Mouse (Mus musculus): ENCODE measurements around the gene Cped1. TPM values are rescaled to one million over a fixed set of nuclear protein-coding genes. Genes with fewer than 3 reads are reported as not detected.

Gene Cped1
- total and polyA plus RNA-seq, 3 experiments = not detected

- TF ChIP-seq TBP (IDR thresholded peaks at IDR 0.05; ENCODE audit: low read depth, low read length) = no peak
- no peak for TF ChIP-seq JUND (IDR thresholded peaks at IDR 0.05; ENCODE audit: low read depth, low read length)
- no peak for TF ChIP-seq TCF12 (IDR thresholded peaks at IDR 0.05; ENCODE audit: low read depth, low read length)
- no peak for TF ChIP-seq MAX (IDR thresholded peaks at IDR 0.05; ENCODE audit: low read length)
- no peak for TF ChIP-seq MAZ (IDR thresholded peaks at IDR 0.05; ENCODE audit: low read depth, low read length)
- TF ChIP-seq NRF1 (IDR thresholded peaks at IDR 0.05; ENCODE audit: insufficient read depth, low read depth, low read length, poor library complexity, severe bottlenecking) = no peak
- TF ChIP-seq E2F4 (IDR thresholded peaks at IDR 0.05; ENCODE audit: borderline replicate concordance, low read depth, low read length) = no peak
- no peak for TF ChIP-seq CTCF (IDR thresholded peaks at IDR 0.05 in 2 of 3, conservative IDR thresholded peaks at IDR 0.05 in 1 of 3; ENCODE audit: control insufficient read depth in 1 of 3, insufficient read depth in 1 of 3, low read depth in 2 of 3, low read length in 3 of 3, poor library complexity in 1 of 3, severe bottlenecking in 1 of 3)
- TF ChIP-seq USF1 (IDR thresholded peaks at IDR 0.05; ENCODE audit: low read depth, low read length) = no peak
- TF ChIP-seq ZMIZ1 (IDR thresholded peaks at IDR 0.05; ENCODE audit: low read depth, low read length) = no peak
- no peak for TF ChIP-seq POLR2AphosphoS2 (IDR thresholded peaks at IDR 0.05; ENCODE audit: low read length)
- TF ChIP-seq CHD1 (IDR thresholded peaks at IDR 0.05; ENCODE audit: low read depth, low read length) = no peak
- H3K4me3 ChIP-seq (ENCODE audit: control insufficient read depth in 1 of 2, insufficient read depth in 1 of 2, low read depth in 2 of 2, low read length in 2 of 2) = no peak overlapping the region
- peaks cover 0 to 1% of the 10 kb centered on the region in 2 experiments; a peak in 1 of 4 replicates for H3K27me3 ChIP-seq (ENCODE audit: control insufficient read depth in 1 of 2, insufficient read depth in 2 of 2, low read length in 2 of 2)
- no peak overlapping the region for H3K9ac ChIP-seq (ENCODE audit: control insufficient read depth, low read depth, low read length, poor library complexity, severe bottlenecking)
- DNase-seq (ENCODE audit: low read depth, low spot score) = no peak
- no peaks in the 10 kb centered on the region for H3K4me1 ChIP-seq (ENCODE audit: control insufficient read depth in 1 of 2, insufficient read depth in 2 of 2, low read length in 2 of 2)
- no peaks in the 10 kb centered on the region for H3K79me2 ChIP-seq (ENCODE audit: control insufficient read depth, insufficient read depth, low read length, poor library complexity)
- H3K36me3 ChIP-seq (ENCODE audit: control insufficient read depth in 1 of 2, insufficient read depth in 2 of 2, low read length in 2 of 2) = no peaks in the 10 kb centered on the region
- H3K9me3 ChIP-seq (replicated peaks; ENCODE audit: insufficient read depth, low read length) = no peaks in the 10 kb centered on the region
- no peak overlapping the region for H3K27ac ChIP-seq (ENCODE audit: control insufficient read depth, low read depth, low read length)
Measured at GRCm38 (mm10) chr6:22010761-22011281, 25.1 kb downstream of the Cped1 start.

- Histone ChIP-seq H3K4me3 (ENCODE audit: control insufficient read depth in 1 of 2, insufficient read depth in 1 of 2, low read depth in 2 of 2, low read length in 2 of 2) (no peak overlapping the region), H3K36me3 (ENCODE audit: control insufficient read depth in 1 of 2, insufficient read depth in 2 of 2, low read length in 2 of 2) (no peaks in the 10 kb centered on the region), H3K27ac (ENCODE audit: control insufficient read depth, low read depth, low read length) (no peak overlapping the region), H3K27me3 (ENCODE audit: control insufficient read depth in 1 of 2, insufficient read depth in 2 of 2, low read length in 2 of 2) (peaks cover 0 to 1% of the 10 kb centered on the region in 2 experiments; a peak in 1 of 4 replicates), H3K9ac (ENCODE audit: control insufficient read depth, low read depth, low read length, poor library complexity, severe bottlenecking) (no peak overlapping the region), H3K9me3 (replicated peaks; ENCODE audit: insufficient read depth, low read length) (no peaks in the 10 kb centered on the region), H3K79me2 (ENCODE audit: control insufficient read depth, insufficient read depth, low read length, poor library complexity) (no peaks in the 10 kb centered on the region), H3K4me1 (ENCODE audit: control insufficient read depth in 1 of 2, insufficient read depth in 2 of 2, low read length in 2 of 2) (no peaks in the 10 kb centered on the region)
- TF ChIP-seq TCF12 (IDR thresholded peaks at IDR 0.05; ENCODE audit: low read depth, low read length) (no peak), GATA1 (IDR thresholded peaks at IDR 0.05; ENCODE audit: low read depth, low read length) (no peak), KAT2A (conservative IDR thresholded peaks at IDR 0.05; ENCODE audit: low read depth, low read length) (no peak), UBTF (IDR thresholded peaks at IDR 0.05; ENCODE audit: borderline replicate concordance, insufficient read depth, low read depth, low read length) (no peak), MAFK (IDR thresholded peaks at IDR 0.05; ENCODE audit: borderline replicate concordance, low read depth, low read length) (no peak), USF1 (IDR thresholded peaks at IDR 0.05; ENCODE audit: low read depth, low read length) (no peak), POLR2AphosphoS5 (IDR thresholded peaks at IDR 0.05; ENCODE audit: borderline replicate concordance, low read depth, low read length) (no peak), CTCF (IDR thresholded peaks at IDR 0.05 in 2 of 3, conservative IDR thresholded peaks at IDR 0.05 in 1 of 3; ENCODE audit: control insufficient read depth in 1 of 3, insufficient read depth in 1 of 3, low read depth in 2 of 3, low read length in 3 of 3, poor library complexity in 1 of 3, severe bottlenecking in 1 of 3) (no peak), POLR2AphosphoS2 (IDR thresholded peaks at IDR 0.05; ENCODE audit: low read length) (no peak), CHD2 (IDR thresholded peaks at IDR 0.05; ENCODE audit: low read length) (no peak), JUND (IDR thresholded peaks at IDR 0.05; ENCODE audit: low read depth, low read length) (no peak), ZMIZ1 (IDR thresholded peaks at IDR 0.05; ENCODE audit: low read depth, low read length) (no peak), E2F4 (IDR thresholded peaks at IDR 0.05; ENCODE audit: borderline replicate concordance, low read depth, low read length) (no peak), NRF1 (IDR thresholded peaks at IDR 0.05; ENCODE audit: insufficient read depth, low read depth, low read length, poor library complexity, severe bottlenecking) (no peak), BHLHE40 (IDR thresholded peaks at IDR 0.05; ENCODE audit: borderline replicate concordance, low read depth, low read length) (no peak)
- DNase-seq (ENCODE audit: low read depth, low spot score) = no peak
Measured at GRCm38 (mm10) chr6:22011546-22011945, 25.8 kb downstream of the Cped1 start.
